Mouse (Mus musculus) megakaryocyte progenitor cell, adult 5-6 weeks (primary cell): ENCODE measurements around the gene Mif4gd. TPM values are rescaled to one million over a fixed set of nuclear protein-coding genes. Genes with fewer than 3 reads are reported as not detected.

ENCODE experiments used
- ATAC-seq: replicated peaks from 2 replicates; pipeline ENCODE4 v1.8.0; 2016; ENCODE audit warnings: mild to moderate bottlenecking, moderate TSS enrichment, inconsistent platforms; ENCODE audit not compliant: poor library complexity
- total RNA-seq, 2 experiments: library from RNA; stranded (forward) in 1 of 2; stranded (reverse) in 1 of 2; fragments of 157-497, 149-512 nt in 1 of 2; fragments of 200-1000 nt in 1 of 2; gene quantifications; 2 replicates each; pipeline versions ENCODE4 v1.2.3 to v1.2.4; 2015 to 2017

Gene Mif4gd
- total RNA-seq, 2 experiments from 2014 or later, result 23.0 to 27.4 TPM

DNA sequence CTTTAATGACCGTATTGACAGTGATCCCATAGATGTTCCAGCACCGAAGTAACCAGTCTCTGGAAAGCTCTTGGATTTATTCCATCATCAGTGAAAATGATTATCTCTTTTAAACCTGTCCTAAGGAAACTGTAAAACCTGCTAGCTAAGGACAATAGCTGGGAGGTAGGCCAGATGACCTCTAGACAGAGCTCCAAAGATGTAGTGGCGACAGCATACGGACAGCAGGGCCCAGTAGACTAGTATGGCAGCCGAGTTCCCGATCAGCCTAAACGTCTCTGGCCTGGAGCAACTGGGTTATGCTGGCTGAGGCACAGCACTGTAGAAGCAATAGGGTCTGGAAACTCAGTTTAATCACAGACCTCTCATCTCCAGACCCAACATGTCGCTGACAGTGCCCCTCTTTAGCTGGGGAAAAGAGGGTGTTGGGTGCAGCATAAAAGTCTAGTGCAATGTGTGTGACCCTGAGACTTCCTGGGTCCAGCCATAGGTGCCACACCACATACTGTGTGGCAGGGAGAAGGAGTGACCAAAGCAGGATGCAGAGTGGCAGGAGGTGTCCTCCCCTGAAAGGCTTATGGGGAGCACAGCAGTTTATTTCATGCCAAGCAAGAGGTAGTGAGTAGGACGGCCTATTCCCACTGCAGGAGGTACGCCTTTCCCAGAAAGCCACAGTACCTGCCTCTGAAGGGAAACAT lies 28.2 kb downstream of the Mif4gd start:
- no peak for ATAC-seq

DNA sequence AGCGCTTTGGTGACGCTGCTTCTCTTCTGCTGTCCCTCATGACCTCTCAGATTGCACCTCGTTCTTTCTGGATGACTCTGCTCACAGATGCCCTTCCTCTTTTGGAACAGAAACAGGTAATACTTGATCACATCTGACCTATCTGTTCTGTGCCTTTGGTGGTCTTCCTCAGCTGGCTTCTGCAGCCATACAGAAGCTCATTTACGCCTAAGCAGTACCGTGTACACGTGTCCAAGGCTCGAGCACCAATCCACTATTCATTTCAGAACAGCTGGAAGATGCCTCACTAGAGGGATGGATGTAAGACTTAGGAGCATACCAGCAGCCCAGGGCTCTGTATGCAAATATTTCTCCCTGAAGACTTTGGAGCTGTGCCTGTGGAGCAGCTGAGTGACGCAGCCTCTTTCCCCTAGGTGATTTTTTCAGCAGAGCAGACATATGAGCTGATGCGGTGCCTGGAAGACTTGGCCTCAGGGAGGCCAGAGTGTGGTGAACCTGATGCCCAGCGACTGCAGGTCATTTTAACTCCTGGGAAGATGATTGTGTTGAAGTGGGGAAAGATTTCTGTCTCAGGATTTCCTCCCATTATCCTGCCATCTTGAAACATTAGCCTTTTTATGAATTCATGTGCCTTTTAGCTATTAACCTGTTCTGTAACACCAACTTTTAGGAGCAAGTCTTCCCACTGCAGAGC lies 29.7 kb downstream of the Mif4gd start:
- ATAC-seq, result no peak

DNA sequence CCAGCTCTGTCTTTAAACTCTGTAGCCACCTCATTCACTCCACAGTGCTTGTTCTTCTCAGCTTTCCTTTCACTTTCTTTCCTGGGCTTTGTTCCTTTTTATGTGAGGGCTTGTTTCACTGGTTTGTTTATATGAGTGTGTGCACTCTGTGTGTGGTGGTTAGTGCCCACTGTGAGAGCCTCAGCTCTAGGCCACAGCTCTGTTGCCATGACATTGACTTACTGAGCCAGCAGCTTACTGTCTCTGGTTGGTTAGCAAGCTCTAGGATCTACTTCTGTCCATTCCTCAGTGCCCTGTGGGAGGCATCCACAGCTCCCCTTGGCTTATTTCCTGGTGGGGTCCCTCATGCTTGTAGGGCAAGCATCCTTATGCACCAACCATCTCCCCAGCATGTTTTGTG lies 33.7 kb downstream of the Mif4gd start:
- ATAC-seq, result no peak

DNA sequence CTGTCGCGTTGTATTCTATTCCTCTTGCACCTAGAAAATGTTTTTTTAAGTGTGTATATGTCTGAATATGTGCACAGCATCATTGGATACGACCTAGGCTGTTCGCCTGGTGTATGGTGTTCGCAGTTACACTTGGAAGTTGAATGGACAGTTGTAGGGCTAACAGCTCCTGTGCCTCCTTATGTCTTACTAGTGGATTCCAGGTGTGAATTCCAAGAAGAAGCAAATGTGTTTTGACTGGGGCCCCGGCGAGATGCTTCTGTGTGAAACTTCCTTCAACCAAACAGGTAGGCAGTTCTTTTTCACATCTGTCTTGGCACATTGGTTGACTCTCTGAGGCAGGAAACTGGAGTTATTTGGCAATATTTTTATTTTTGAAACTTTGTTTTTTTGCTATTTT lies 47.8 kb downstream of the Mif4gd start:
- ATAC-seq, result no peak

DNA sequence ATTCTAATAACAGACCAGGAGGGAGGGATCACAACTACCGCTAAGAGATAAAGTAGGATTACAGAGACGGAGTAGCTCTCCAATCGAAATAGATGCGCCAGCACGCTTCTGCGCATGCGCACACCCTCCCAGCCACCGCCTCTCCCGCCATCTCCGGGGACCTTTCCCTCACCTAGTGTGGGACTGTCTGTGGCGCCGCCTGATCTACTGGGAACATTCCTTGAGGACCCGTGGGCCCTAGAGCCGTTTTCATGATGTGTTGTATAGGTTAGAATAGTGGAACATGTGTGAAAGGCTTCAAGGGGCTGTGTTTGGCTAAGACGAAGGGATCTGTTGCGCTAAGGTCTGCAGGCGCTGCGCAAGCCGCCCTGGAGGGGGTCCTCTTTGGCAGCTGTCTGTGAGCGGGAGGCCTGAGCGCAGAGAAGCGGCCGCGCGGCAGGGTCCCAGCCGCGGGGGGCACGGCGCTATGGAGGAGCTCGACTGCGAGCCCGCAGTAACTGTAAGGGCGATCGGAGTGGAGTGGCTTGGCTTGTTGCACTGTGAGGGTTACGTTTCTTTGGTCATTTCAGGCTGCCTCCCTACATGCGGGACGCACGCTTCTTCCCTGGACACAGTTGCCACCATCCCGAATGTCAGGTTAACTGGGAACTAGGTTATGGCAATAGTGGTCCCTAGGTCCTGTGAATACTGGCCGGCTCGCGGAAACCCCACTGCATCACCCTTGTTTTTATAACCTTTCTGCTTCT lies 48.5 kb downstream of the Mif4gd start, which contains the start of gene Nup85:
Nup85 (plus strand) TSS at position 371 of the 746 bp plus-strand sequence.
- peak; percentile 95 for ATAC-seq

DNA sequence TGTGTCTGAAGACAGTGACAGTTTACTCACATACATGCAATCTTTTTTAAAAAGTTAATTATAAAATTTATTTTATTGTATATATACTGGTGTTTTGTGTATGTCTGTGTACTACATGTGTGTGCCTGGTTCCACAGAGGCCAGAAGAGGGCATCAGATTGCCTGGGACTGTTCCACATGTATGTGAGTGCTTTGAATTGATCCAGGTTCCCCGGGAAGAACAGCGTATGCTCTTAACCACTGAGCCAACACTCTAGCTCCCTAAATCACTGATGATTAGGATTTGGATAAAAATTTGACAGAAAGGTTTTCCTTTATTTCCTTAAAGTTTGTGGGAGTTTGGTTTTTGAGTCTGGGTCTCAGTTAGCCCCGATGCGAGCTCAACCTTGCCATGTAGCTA lies 49.4 kb downstream of the Mif4gd start:
- peak; percentile 53 for ATAC-seq

Other genes with a start within 250 kb of the Mif4gd start
- gene Hid1, start 245.2 kb downstream of the Mif4gd start, total RNA-seq (2015), result 0.52 and 0.81 TPM in 2 replicates
- 0.10 TPM in 1 of 2 replicates, not detected in the other for gene Hid1, start 245.2 kb downstream of the Mif4gd start, total RNA-seq (2017)
- 0.20 and 0.42 TPM in 2 replicates for gene Cdr2l, start 231.1 kb downstream of the Mif4gd start, total RNA-seq (2015)
- gene Cdr2l, start 231.1 kb downstream of the Mif4gd start, total RNA-seq (2017), result 0.08 and 0.34 TPM in 2 replicates
- gene Mrpl58, start 209.2 kb downstream of the Mif4gd start, total RNA-seq (2015), result 83.4 and 98.3 TPM in 2 replicates
- gene Mrpl58, start 209.2 kb downstream of the Mif4gd start, total RNA-seq (2017), result 81.1 and 96.4 TPM in 2 replicates
- gene Atp5h, start 193.0 kb downstream of the Mif4gd start, total RNA-seq (2015), result 703 and 731 TPM in 2 replicates
- gene Atp5h, start 193.0 kb downstream of the Mif4gd start, total RNA-seq (2017), result 770 and 871 TPM in 2 replicates
- gene Kctd2, start 192.8 kb downstream of the Mif4gd start, total RNA-seq (2015), result 13.0 and 15.0 TPM in 2 replicates
- 9.0 and 17.0 TPM in 2 replicates for gene Kctd2, start 192.8 kb downstream of the Mif4gd start, total RNA-seq (2017)
- gene Trim80, start 172.4 kb downstream of the Mif4gd start, total RNA-seq (2015), result not detected in 2 replicates
- not detected in 2 replicates for gene Trim80, start 172.4 kb downstream of the Mif4gd start, total RNA-seq (2017)
- gene Slc16a5, start 150.5 kb downstream of the Mif4gd start, total RNA-seq (2015), result not detected in 2 replicates
- not detected in 2 replicates for gene Slc16a5, start 150.5 kb downstream of the Mif4gd start, total RNA-seq (2017)
- 4.6 and 5.5 TPM in 2 replicates for gene Armc7, start 137.3 kb downstream of the Mif4gd start, total RNA-seq (2015)
- gene Armc7, start 137.3 kb downstream of the Mif4gd start, total RNA-seq (2017), result 5.1 and 9.0 TPM in 2 replicates
- 64.1 and 65.0 TPM in 2 replicates for gene Nt5c, start 121.1 kb downstream of the Mif4gd start, total RNA-seq (2015)
- gene Nt5c, start 121.1 kb downstream of the Mif4gd start, total RNA-seq (2017), result 105 and 112 TPM in 2 replicates
- gene Jpt1, start 98.6 kb downstream of the Mif4gd start, total RNA-seq (2015), result 179 TPM in 2 replicates
- 143 and 157 TPM in 2 replicates for gene Jpt1, start 98.6 kb downstream of the Mif4gd start, total RNA-seq (2017)
- gene Sumo2, start 76.7 kb downstream of the Mif4gd start, total RNA-seq (2015), result 682 and 726 TPM in 2 replicates
- gene Sumo2, start 76.7 kb downstream of the Mif4gd start, total RNA-seq (2017), result 483 and 527 TPM in 2 replicates
- 131 and 149 TPM in 2 replicates for gene Nup85, start 48.5 kb downstream of the Mif4gd start, total RNA-seq (2015)
- 131 and 147 TPM in 2 replicates for gene Nup85, start 48.5 kb downstream of the Mif4gd start, total RNA-seq (2017)
- gene Mrps7, start 9.0 kb downstream of the Mif4gd start, total RNA-seq (2015), result 56.9 and 63.7 TPM in 2 replicates
- 43.2 and 50.3 TPM in 2 replicates for gene Mrps7, start 9.0 kb downstream of the Mif4gd start, total RNA-seq (2017)
- 27.9 and 28.3 TPM in 2 replicates for gene Gga3, start 8.9 kb downstream of the Mif4gd start, total RNA-seq (2015)
- gene Gga3, start 8.9 kb downstream of the Mif4gd start, total RNA-seq (2017), result 17.0 and 40.0 TPM in 2 replicates
- 8.7 and 10.2 TPM in 2 replicates for gene Slc25a19, start 15.3 kb upstream of the Mif4gd start, total RNA-seq (2015)
- gene Slc25a19, start 15.3 kb upstream of the Mif4gd start, total RNA-seq (2017), result 15.2 and 18.2 TPM in 2 replicates
- gene Grb2, start 95.6 kb upstream of the Mif4gd start, total RNA-seq (2015), result 78.1 and 85.5 TPM in 2 replicates
- 48.5 and 51.7 TPM in 2 replicates for gene Grb2, start 95.6 kb upstream of the Mif4gd start, total RNA-seq (2017)
- gene Tmem94, start 152.5 kb upstream of the Mif4gd start, total RNA-seq (2015), result 18.3 and 19.0 TPM in 2 replicates
- 22.9 and 24.9 TPM in 2 replicates for gene Tmem94, start 152.5 kb upstream of the Mif4gd start, total RNA-seq (2017)
- gene Caskin2, start 200.7 kb upstream of the Mif4gd start, total RNA-seq (2015), result 2.7 and 4.3 TPM in 2 replicates
- gene Caskin2, start 200.7 kb upstream of the Mif4gd start, total RNA-seq (2017), result 1.5 and 3.5 TPM in 2 replicates
- 4.0 and 9.0 TPM in 2 replicates for gene Tsen54, start 201.8 kb upstream of the Mif4gd start, total RNA-seq (2015)
- gene Tsen54, start 201.8 kb upstream of the Mif4gd start, total RNA-seq (2017), result 10.9 and 15.0 TPM in 2 replicates
- 3.3 and 4.1 TPM in 2 replicates for gene Llgl2, start 211.1 kb upstream of the Mif4gd start, total RNA-seq (2015)
- 3.0 and 4.8 TPM in 2 replicates for gene Llgl2, start 211.1 kb upstream of the Mif4gd start, total RNA-seq (2017)
- 2.6 and 5.5 TPM in 2 replicates for gene Myo15b, start 245.4 kb upstream of the Mif4gd start, total RNA-seq (2015)
- 1.6 and 5.1 TPM in 2 replicates for gene Myo15b, start 245.4 kb upstream of the Mif4gd start, total RNA-seq (2017)